Mouse (Mus musculus) lung, embryonic 15.5 days (tissue): ENCODE measurements around the gene Apba1. TPM values are rescaled to one million over a fixed set of nuclear protein-coding genes. Genes with fewer than 3 reads are reported as not detected.

Experiments used
- ATAC-seq: fragments of 200-750 bp; cut with Nextera tagmentation; 2 replicates; pipeline ENCODE4 v1.8.0; 2017; ENCODE audit warnings: moderate number of reproducible peaks, borderline replicate concordance; ENCODE audit not compliant: low FRiP score, low TSS enrichment; ENCODE audit errors: extremely low read depth
- H3K27ac ChIP-seq: fragments of 300-500 bp; sonication (generic); 2 replicates; pipeline ENCODE4 v1.5.1; 2015; ENCODE audit warnings: moderate library complexity, mild to moderate bottlenecking, inconsistent platforms
- H3K27me3 ChIP-seq: fragments of 300-500 bp; sonication (generic); 2 replicates; pipeline ENCODE4 v1.6.1; 2015; ENCODE audit warnings: inconsistent platforms
- H3K36me3 ChIP-seq: fragments of 300-500 bp; sonication (generic); 2 replicates; pipeline ENCODE4 v1.6.1; 2015; ENCODE audit warnings: inconsistent platforms
- H3K4me1 ChIP-seq: fragments of 300-500 bp; sonication (generic); 2 replicates; pipeline ENCODE4 v1.6.1; 2015; ENCODE audit warnings: inconsistent platforms
- H3K4me2 ChIP-seq: fragments of 300-500 bp; sonication (generic); 2 replicates; pipeline ENCODE4 v1.6.1; 2015; ENCODE audit warnings: inconsistent platforms, mild to moderate bottlenecking, moderate library complexity
- H3K4me3 ChIP-seq: fragments of 300-500 bp; sonication (generic); 2 replicates; pipeline ENCODE4 v1.5.1; 2015; ENCODE audit warnings: mild to moderate bottlenecking, inconsistent platforms
- H3K9ac ChIP-seq: fragments of 300-500 bp; sonication (generic); 2 replicates; pipeline ENCODE4 v1.6.1; 2015; ENCODE audit warnings: inconsistent platforms
- H3K9me3 ChIP-seq: fragments of 300-500 bp; sonication (generic); 2 replicates; pipeline ENCODE4 v1.6.1; 2016; ENCODE audit warnings: inconsistent platforms
- WGBS: fragments of 180-500 bp; shearing (Covaris S2); methylation state at CpG from one replicate; pipeline ENCODE4 v1.1.7; 2015; 5-methylcytosine and 5-hydroxymethylcytosine counted together
- polyA plus RNA-seq: library from polyadenylated mRNA; unstranded; fragments of >200 nt; fragmentation: Nextera tagmentation; extraction: Ambion mirVana; gene quantifications from 2 replicates; pipeline ENCODE4 v1.2.1, GENCODE M21; 2015

The Apba1 gene
- polyA plus RNA-seq, 1 experiment from 2014 or later = 0.37 TPM

GRCm38 (mm10) chr19:23809236-23809635, 50.5 kb downstream of the Apba1 start:
- Histone ChIP-seq H3K4me1 (no peaks in the 10 kb centered on the region), H3K27ac (no peak overlapping the region), H3K4me3 (no peak overlapping the region), H3K27me3 (no peaks in the 10 kb centered on the region), H3K9me3 (no peaks in the 10 kb centered on the region), H3K4me2 (no peak overlapping the region), H3K36me3 (no peaks in the 10 kb centered on the region), H3K9ac (no peak overlapping the region)
- 80% methylated on average over 1 of the region's 1 CpGs for WGBS
- ATAC-seq = no peak

GRCm38 (mm10) chr19:23810512-23810911, 51.8 kb downstream of the Apba1 start:
- ATAC-seq = no peak
- Histone ChIP-seq H3K9me3 (no peaks in the 10 kb centered on the region), H3K27ac (no peak overlapping the region), H3K4me3 (no peak overlapping the region), H3K4me2 (no peak overlapping the region), H3K27me3 (no peaks in the 10 kb centered on the region), H3K36me3 (no peaks in the 10 kb centered on the region), H3K4me1 (no peaks in the 10 kb centered on the region), H3K9ac (no peak overlapping the region)
- 78% methylated on average over 5 of the region's 5 CpGs for WGBS

GRCm38 (mm10) chr19:23810976-23811375, 52.3 kb downstream of the Apba1 start:
- Histone ChIP-seq H3K4me3 (no peak overlapping the region), H3K4me1 (no peaks in the 10 kb centered on the region), H3K27ac (no peak overlapping the region), H3K27me3 (no peaks in the 10 kb centered on the region), H3K36me3 (no peaks in the 10 kb centered on the region), H3K4me2 (no peak overlapping the region), H3K9me3 (no peaks in the 10 kb centered on the region), H3K9ac (no peak overlapping the region)
- ATAC-seq = no peak
- WGBS = 68% methylated on average over 5 of the region's 5 CpGs

DNA sequence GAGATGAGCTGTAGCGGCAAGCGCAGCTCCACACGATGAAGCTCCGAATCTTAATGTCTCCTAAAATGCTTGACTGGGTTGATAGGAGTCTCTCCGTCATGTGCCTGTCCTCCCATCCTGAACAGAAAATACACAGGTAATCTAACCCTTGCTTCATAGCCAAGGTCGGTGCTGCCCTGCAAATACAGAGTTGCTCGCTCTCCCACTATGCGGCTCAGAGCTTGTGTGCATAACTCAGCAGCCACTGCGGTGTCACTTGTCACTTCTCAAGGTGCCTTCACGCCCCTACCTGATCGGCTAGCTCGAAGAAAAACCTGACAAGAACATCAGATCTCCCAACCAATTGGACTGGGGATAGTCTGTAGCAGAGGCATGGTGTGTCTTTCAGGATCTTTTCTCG, 58.1 kb downstream of the Apba1 start:
- no peak overlapping the region for H3K4me2 ChIP-seq
- no peak overlapping the region for H3K9ac ChIP-seq
- no peak overlapping the region for H3K4me3 ChIP-seq
- no peak overlapping the region for H3K27ac ChIP-seq
- no peaks in the 10 kb centered on the region for H3K27me3 ChIP-seq
- no peaks in the 10 kb centered on the region for H3K36me3 ChIP-seq
- no peaks in the 10 kb centered on the region for H3K4me1 ChIP-seq
- no peaks in the 10 kb centered on the region for H3K9me3 ChIP-seq
- ATAC-seq = no peak
- WGBS = 71% methylated on average over 13 of the region's 13 CpGs

DNA sequence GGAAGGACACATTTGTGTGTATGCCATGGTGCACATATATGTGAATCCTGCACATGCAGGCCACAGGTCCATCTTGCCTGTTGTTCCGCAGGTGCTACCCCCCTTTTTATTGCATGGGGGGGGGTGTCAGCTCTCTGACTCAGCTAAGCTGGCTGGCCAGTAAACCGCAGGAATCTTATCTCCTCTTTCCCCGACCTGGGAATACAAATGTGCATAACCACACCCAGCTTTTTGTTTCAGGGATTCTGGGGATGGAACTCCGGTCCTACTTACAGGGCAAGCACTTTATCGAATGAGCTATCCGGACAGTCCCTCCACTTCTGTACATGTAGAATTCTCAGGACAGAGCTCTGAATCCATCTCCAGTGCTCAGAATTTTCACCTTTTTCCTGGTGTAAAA, 58.5 kb downstream of the Apba1 start:
- Histone ChIP-seq H3K4me1 (no peaks in the 10 kb centered on the region), H3K9me3 (no peaks in the 10 kb centered on the region), H3K4me2 (no peak overlapping the region), H3K36me3 (no peaks in the 10 kb centered on the region), H3K27me3 (no peaks in the 10 kb centered on the region), H3K27ac (no peak overlapping the region), H3K9ac (no peak overlapping the region), H3K4me3 (no peak overlapping the region)
- 54% methylated on average over 6 of the region's 6 CpGs for WGBS
- no peak for ATAC-seq

GRCm38 (mm10) chr19:23819882-23820281, 61.2 kb downstream of the Apba1 start:
- H3K9ac ChIP-seq = no peak overlapping the region
- H3K4me2 ChIP-seq = no peak overlapping the region
- WGBS = 57% methylated on average over 8 of the region's 8 CpGs
- H3K4me3 ChIP-seq = no peak overlapping the region
- no peaks in the 10 kb centered on the region for H3K27me3 ChIP-seq
- H3K4me1 ChIP-seq = no peaks in the 10 kb centered on the region
- H3K36me3 ChIP-seq = no peaks in the 10 kb centered on the region
- no peak for ATAC-seq
- no peak overlapping the region for H3K27ac ChIP-seq
- no peaks in the 10 kb centered on the region for H3K9me3 ChIP-seq

- Histone ChIP-seq H3K9me3 (no peaks in the 10 kb centered on the region), H3K27me3 (no peaks in the 10 kb centered on the region), H3K4me1 (no peaks in the 10 kb centered on the region), H3K9ac (no peak overlapping the region), H3K27ac (no peak overlapping the region), H3K36me3 (no peaks in the 10 kb centered on the region), H3K4me3 (no peak overlapping the region), H3K4me2 (no peak overlapping the region)
- ATAC-seq = no peak
- 19% methylated on average over 3 of the region's 3 CpGs for WGBS
Observed at GRCm38 (mm10) chr19:23822497-23822896, 63.8 kb downstream of the Apba1 start.

DNA sequence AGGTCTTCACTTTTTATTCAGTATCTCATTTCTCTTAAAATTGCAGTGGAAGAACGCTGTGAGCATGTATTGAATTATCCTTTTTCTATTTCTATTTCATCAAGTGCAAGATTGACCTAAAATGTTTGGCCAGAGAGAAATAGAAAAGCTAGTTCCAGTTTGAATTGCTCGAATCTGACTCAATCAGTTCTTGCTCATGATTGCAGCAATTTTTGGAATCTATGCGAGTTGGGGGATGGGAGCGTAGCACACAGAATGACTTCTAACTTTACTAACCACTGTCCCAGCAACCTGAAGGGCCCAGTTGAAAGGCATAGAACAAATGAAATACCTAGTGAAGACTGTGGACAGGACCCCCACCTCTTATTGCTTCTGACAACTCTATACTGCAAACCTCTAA, 64.8 kb downstream of the Apba1 start:
- H3K27ac ChIP-seq = no peak overlapping the region
- H3K4me2 ChIP-seq = no peak overlapping the region
- no peaks in the 10 kb centered on the region for H3K27me3 ChIP-seq
- no peaks in the 10 kb centered on the region for H3K36me3 ChIP-seq
- no peaks in the 10 kb centered on the region for H3K4me1 ChIP-seq
- H3K9ac ChIP-seq = no peak overlapping the region
- ATAC-seq = no peak
- H3K4me3 ChIP-seq = no peak overlapping the region
- no peaks in the 10 kb centered on the region for H3K9me3 ChIP-seq
- WGBS = 90% methylated on average over 4 of the region's 4 CpGs

DNA sequence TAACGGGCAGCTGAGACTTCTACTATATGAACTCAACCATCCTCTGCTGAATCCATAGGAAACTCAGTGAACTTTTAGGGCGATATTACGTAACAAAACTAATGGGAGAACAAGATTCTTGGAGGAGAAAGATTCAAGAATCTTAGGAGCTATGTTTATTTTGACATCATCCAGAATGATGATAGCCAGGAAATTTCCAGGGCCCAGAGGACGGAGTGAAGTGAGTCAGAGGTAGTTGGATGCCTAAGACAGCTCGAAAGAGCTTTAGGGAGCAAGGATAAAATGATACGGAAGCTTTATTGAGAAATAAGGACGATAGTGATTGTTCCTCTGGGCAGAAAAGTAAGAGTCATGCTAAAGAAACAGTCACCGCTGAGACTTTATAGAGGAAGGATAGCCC, 67.6 kb downstream of the Apba1 start:
- Histone ChIP-seq H3K36me3 (no peaks in the 10 kb centered on the region), H3K4me2 (no peak overlapping the region), H3K4me1 (no peaks in the 10 kb centered on the region), H3K9ac (no peak overlapping the region), H3K27ac (no peak overlapping the region), H3K4me3 (no peak overlapping the region), H3K9me3 (no peaks in the 10 kb centered on the region), H3K27me3 (no peaks in the 10 kb centered on the region)
- no peak for ATAC-seq
- WGBS = 80% methylated on average over 8 of the region's 8 CpGs

GRCm38 (mm10) chr19:23830761-23831160, 72.1 kb downstream of the Apba1 start:
- no peak overlapping the region for H3K9ac ChIP-seq
- no peak for ATAC-seq
- no peak overlapping the region for H3K4me2 ChIP-seq
- H3K27me3 ChIP-seq = no peaks in the 10 kb centered on the region
- H3K36me3 ChIP-seq = no peaks in the 10 kb centered on the region
- 41% methylated on average over 7 of the region's 7 CpGs for WGBS
- no peaks in the 10 kb centered on the region for H3K4me1 ChIP-seq
- no peaks in the 10 kb centered on the region for H3K9me3 ChIP-seq
- no peak overlapping the region for H3K4me3 ChIP-seq
- H3K27ac ChIP-seq = no peak overlapping the region

- no peaks in the 10 kb centered on the region for H3K27me3 ChIP-seq
- no peaks in the 10 kb centered on the region for H3K9me3 ChIP-seq
- H3K4me1 ChIP-seq = no peaks in the 10 kb centered on the region
- no peak overlapping the region for H3K4me3 ChIP-seq
- H3K9ac ChIP-seq = no peak overlapping the region
- ATAC-seq = no peak
- no peak overlapping the region for H3K27ac ChIP-seq
- no peak overlapping the region for H3K4me2 ChIP-seq
- H3K36me3 ChIP-seq = no peaks in the 10 kb centered on the region
- WGBS = 71% methylated on average over 14 of the region's 14 CpGs
Observed at GRCm38 (mm10) chr19:23833685-23834682, 75.3 kb downstream of the Apba1 start.

DNA sequence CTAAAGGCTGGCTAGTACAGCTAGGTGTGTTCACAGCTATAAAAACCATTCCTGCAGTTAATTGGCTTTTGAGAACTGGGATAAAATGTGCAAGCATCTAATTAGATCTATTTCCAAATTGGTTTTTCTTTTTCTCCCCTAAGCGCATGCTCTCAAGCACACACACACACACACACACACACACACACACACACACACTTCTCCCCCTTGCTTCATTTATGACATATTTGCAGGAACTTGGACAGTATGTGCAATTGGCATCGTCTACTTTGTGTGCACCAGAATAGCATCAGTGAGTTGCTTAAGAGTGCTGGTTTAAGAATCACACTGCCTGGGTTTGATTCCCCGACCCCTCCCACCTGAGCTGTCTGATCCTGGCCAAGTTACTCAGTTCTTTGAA, 76.0 kb downstream of the Apba1 start:
- 81% methylated on average over 3 of the region's 3 CpGs for WGBS
- ATAC-seq = no peak

More for the DNA sequence above, 76.0 kb downstream of the Apba1 start:
- no peaks in the 10 kb centered on the region for H3K4me1 ChIP-seq
- H3K4me3 ChIP-seq = no peak overlapping the region
- no peak overlapping the region for H3K4me2 ChIP-seq
- H3K9me3 ChIP-seq = no peaks in the 10 kb centered on the region
- H3K36me3 ChIP-seq = no peaks in the 10 kb centered on the region
- H3K27me3 ChIP-seq = no peaks in the 10 kb centered on the region
- no peak overlapping the region for H3K27ac ChIP-seq
- no peak overlapping the region for H3K9ac ChIP-seq
